Mouse (Mus musculus): ENCODE results near the gene Atp8b4. TPM values are rescaled to one million over a fixed set of nuclear protein-coding genes. Genes with fewer than 3 reads are reported as not detected.

Atp8b4 gene
- total and polyA plus RNA-seq, 2 experiments from 2014 or later = 0.10 TPM; not detected in 1

DNA sequence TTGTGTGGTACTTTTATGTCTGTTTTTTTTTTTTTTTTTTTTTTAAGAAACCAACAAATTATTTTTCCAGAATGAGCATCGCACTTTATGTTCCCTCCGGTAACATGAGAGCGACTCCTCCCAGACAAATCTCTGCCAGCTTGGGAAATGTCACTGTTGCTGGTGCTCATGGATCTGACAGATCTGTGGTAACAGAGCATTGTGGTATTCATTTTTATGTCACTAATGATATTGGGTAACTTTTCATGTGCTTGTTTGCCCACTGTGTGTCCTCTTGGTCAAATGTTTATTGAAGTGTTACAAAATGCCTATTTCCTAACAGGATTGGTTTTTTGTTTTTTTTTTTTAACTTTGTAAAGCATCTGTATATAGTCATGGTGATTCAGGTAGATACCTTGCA is 75.3 kb downstream of the Atp8b4 start:
- ATAC-seq = no peak
- no peak overlapping the region for H3K9ac ChIP-seq (replicated peaks; ENCODE audit: low read length)
- 0 out of 2 replicates have a peak overlapping the region, but pooled peaks have one; percentile 3 for H3K4me2 ChIP-seq (ENCODE audit: low read depth, low read length)
- no peaks in the 10 kb centered on the region for H3K4me1 ChIP-seq (ENCODE audit: insufficient read depth, low read length)
- WGBS = 62% methylated on average over 3 of the region's 3 CpGs
- no peak overlapping the region for H3K4me3 ChIP-seq (ENCODE audit: low read length)
- no peaks in the 10 kb centered on the region for H3K9me3 ChIP-seq (ENCODE audit: low read length)
- H3K27ac ChIP-seq = no peak overlapping the region
- DNase-seq (ENCODE audit: low spot score) = peak; percentile 25
- H3K36me3 ChIP-seq (ENCODE audit: insufficient read depth, low read length) = no peaks in the 10 kb centered on the region
- H3K27me3 ChIP-seq (ENCODE audit: insufficient read depth, low read length) = no peaks in the 10 kb centered on the region
- no peak for TF ChIP-seq CTCF (IDR thresholded peaks at IDR 0.05; ENCODE audit: low read depth)

DNA sequence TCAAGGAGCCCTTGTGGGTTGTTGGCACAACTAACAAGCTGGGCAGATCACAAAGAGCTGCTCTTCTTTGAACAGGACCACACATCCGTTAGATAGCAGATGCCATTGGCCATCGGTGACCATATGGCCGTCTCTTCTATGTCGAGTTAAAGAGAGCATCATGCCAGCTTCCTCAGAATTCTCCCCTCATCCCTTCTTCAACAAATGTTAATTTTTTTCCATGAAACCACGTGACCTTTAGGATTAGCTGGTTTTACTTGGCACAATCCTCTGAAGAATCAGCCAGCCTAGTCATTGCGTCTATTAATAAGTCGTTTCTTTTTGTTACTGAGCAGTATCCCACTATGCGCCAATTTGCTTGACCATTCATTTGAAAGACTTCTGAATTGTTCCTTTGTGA is 75.8 kb downstream of the Atp8b4 start:
- ATAC-seq (peak; percentile 53; the same call in 1 of the 2 replicates), DNase-seq (ENCODE audit: low spot score) (peak; percentile 64)
- Histone ChIP-seq H3K27ac (no peak overlapping the region), H3K4me1 (ENCODE audit: insufficient read depth, low read length) (no peaks in the 10 kb centered on the region), H3K27me3 (ENCODE audit: insufficient read depth, low read length) (no peaks in the 10 kb centered on the region), H3K4me2 (ENCODE audit: low read depth, low read length) (0 out of 2 replicates have a peak overlapping the region, but pooled peaks have one; percentile 3), H3K4me3 (ENCODE audit: low read length) (no peak overlapping the region), H3K36me3 (ENCODE audit: insufficient read depth, low read length) (no peaks in the 10 kb centered on the region), H3K9ac (replicated peaks; ENCODE audit: low read length) (no peak overlapping the region), H3K9me3 (ENCODE audit: low read length) (no peaks in the 10 kb centered on the region)
- no peak for TF ChIP-seq CTCF (IDR thresholded peaks at IDR 0.05; ENCODE audit: low read depth)
- WGBS = 49% methylated on average over 8 of the region's 8 CpGs

DNA sequence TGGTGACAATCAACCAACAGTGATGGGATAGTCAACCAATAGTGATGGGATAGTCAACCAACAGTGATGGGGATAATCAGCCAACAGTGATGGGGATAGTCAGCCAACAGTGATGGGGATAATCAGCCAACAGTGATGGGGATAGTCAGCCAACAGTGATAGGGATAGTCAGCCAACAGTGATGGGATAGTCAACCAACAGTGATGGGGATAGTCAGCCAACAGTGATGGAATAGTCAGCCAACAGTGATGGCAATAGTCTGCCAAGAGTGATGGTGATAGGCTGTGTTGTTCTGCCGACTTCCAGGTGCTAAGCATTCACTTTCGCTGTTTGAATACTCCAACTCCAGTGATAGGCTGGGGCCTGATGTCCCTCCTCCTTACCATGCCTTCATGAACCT is 79.6 kb downstream of the Atp8b4 start:
- ATAC-seq = no peak
- WGBS = 87% methylated on average over 2 of the region's 2 CpGs
- Histone ChIP-seq H3K4me3 (ENCODE audit: low read length) (no peak overlapping the region), H3K4me2 (ENCODE audit: low read depth, low read length) (no peak overlapping the region), H3K9me3 (ENCODE audit: low read length) (no peaks in the 10 kb centered on the region), H3K9ac (replicated peaks; ENCODE audit: low read length) (no peak overlapping the region), H3K4me1 (ENCODE audit: insufficient read depth, low read length) (no peaks in the 10 kb centered on the region), H3K27me3 (ENCODE audit: insufficient read depth, low read length) (no peaks in the 10 kb centered on the region), H3K36me3 (ENCODE audit: insufficient read depth, low read length) (no peaks in the 10 kb centered on the region), H3K27ac (no peak overlapping the region)
- TF ChIP-seq CTCF (IDR thresholded peaks at IDR 0.05; ENCODE audit: low read depth) = no peak
- no peak for DNase-seq (ENCODE audit: low spot score)

DNA sequence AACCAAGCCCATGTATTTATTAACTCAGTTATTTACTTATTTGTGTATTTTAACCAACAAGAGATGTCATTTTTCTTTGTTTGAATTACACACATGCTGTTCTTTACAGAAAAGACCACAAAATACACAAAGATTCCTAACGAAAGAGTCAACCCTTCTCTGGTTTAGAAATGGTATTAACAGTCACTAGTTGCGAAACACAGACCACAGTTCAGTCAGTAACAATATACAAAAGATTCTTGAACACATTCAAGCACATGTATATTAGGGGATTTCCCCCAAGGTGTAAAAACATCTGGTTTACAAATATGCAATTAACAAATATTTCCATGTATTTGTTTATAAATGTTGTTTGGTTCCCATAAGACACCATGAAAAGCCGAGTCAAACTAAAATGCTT is 81.6 kb downstream of the Atp8b4 start:
- ATAC-seq (no peak), DNase-seq (ENCODE audit: low spot score) (no peak)
- H3K27ac ChIP-seq = no peak overlapping the region
- H3K9me3 ChIP-seq (ENCODE audit: low read length) = no peaks in the 10 kb centered on the region
- H3K9ac ChIP-seq (replicated peaks; ENCODE audit: low read length) = no peak overlapping the region
- 89% methylated on average over 3 of the region's 3 CpGs for WGBS
- no peak overlapping the region for H3K4me3 ChIP-seq (ENCODE audit: low read length)
- no peaks in the 10 kb centered on the region for H3K4me1 ChIP-seq (ENCODE audit: insufficient read depth, low read length)
- no peaks in the 10 kb centered on the region for H3K36me3 ChIP-seq (ENCODE audit: insufficient read depth, low read length)
- TF ChIP-seq CTCF (IDR thresholded peaks at IDR 0.05; ENCODE audit: low read depth) = no peak
- no peaks in the 10 kb centered on the region for H3K27me3 ChIP-seq (ENCODE audit: insufficient read depth, low read length)
- H3K4me2 ChIP-seq (ENCODE audit: low read depth, low read length) = no peak overlapping the region

GRCm38 (mm10) chr2:126416772-126417171 is 83.7 kb downstream of the Atp8b4 start:
- no peak for TF ChIP-seq CTCF (IDR thresholded peaks at IDR 0.05; ENCODE audit: low read depth)
- no peak overlapping the region for H3K4me2 ChIP-seq (ENCODE audit: low read depth, low read length)
- no peak overlapping the region for H3K27ac ChIP-seq
- H3K4me3 ChIP-seq (ENCODE audit: low read length) = no peak overlapping the region
- H3K9ac ChIP-seq (replicated peaks; ENCODE audit: low read length) = no peak overlapping the region
- H3K36me3 ChIP-seq (ENCODE audit: insufficient read depth, low read length) = no peaks in the 10 kb centered on the region
- WGBS = 73% methylated on average over 2 of the region's 2 CpGs
- H3K9me3 ChIP-seq (ENCODE audit: low read length) = no peaks in the 10 kb centered on the region
- H3K4me1 ChIP-seq (ENCODE audit: insufficient read depth, low read length) = no peaks in the 10 kb centered on the region
- no peaks in the 10 kb centered on the region for H3K27me3 ChIP-seq (ENCODE audit: insufficient read depth, low read length)
- no peak for ATAC-seq
- no peak for DNase-seq (ENCODE audit: low spot score)

- no peak overlapping the region for H3K4me2 ChIP-seq (ENCODE audit: low read depth, low read length)
- no peak overlapping the region for H3K9ac ChIP-seq (replicated peaks; ENCODE audit: low read length)
- 85% methylated on average over 4 of the region's 4 CpGs for WGBS
- H3K36me3 ChIP-seq (ENCODE audit: insufficient read depth, low read length) = no peaks in the 10 kb centered on the region
- no peak for TF ChIP-seq CTCF (IDR thresholded peaks at IDR 0.05; ENCODE audit: low read depth)
- H3K4me3 ChIP-seq (ENCODE audit: low read length) = no peak overlapping the region
- H3K9me3 ChIP-seq (ENCODE audit: low read length) = no peaks in the 10 kb centered on the region
- no peaks in the 10 kb centered on the region for H3K27me3 ChIP-seq (ENCODE audit: insufficient read depth, low read length)
- no peaks in the 10 kb centered on the region for H3K4me1 ChIP-seq (ENCODE audit: insufficient read depth, low read length)
- no peak for DNase-seq (ENCODE audit: low spot score)
- H3K27ac ChIP-seq = no peak overlapping the region
- no peak for ATAC-seq
Measured at GRCm38 (mm10) chr2:126415981-126416380, 84.5 kb downstream of the Atp8b4 start.

GRCm38 (mm10) chr2:126412759-126413158 is 87.7 kb downstream of the Atp8b4 start:
- Histone ChIP-seq H3K27me3 (ENCODE audit: insufficient read depth, low read length) (no peaks in the 10 kb centered on the region), H3K4me1 (ENCODE audit: insufficient read depth, low read length) (no peaks in the 10 kb centered on the region), H3K9me3 (ENCODE audit: low read length) (no peaks in the 10 kb centered on the region), H3K9ac (replicated peaks; ENCODE audit: low read length) (no peak overlapping the region), H3K4me3 (ENCODE audit: low read length) (no peak overlapping the region), H3K27ac (no peak overlapping the region), H3K36me3 (ENCODE audit: insufficient read depth, low read length) (no peaks in the 10 kb centered on the region), H3K4me2 (ENCODE audit: low read depth, low read length) (no peak overlapping the region)
- DNase-seq (ENCODE audit: low spot score) (no peak), ATAC-seq (no peak)
- TF ChIP-seq CTCF (IDR thresholded peaks at IDR 0.05; ENCODE audit: low read depth) = no peak

Measured in hindbrain, postnatal 0 days (tissue).